Mouse (Mus musculus): ENCODE measurements at regions not wholly inside any gene's neighbourhood (a gene's known extent, or its start where the extent isn't known, plus 50 kb on each side); places are given as distances from the start of the nearest gene placed in this dataset.
"Not testable (repeated sequence)": the region's sequence is repeated elsewhere in the genome, so short reads cannot be mapped to it uniquely, and the experiment has no call there.

DNA sequence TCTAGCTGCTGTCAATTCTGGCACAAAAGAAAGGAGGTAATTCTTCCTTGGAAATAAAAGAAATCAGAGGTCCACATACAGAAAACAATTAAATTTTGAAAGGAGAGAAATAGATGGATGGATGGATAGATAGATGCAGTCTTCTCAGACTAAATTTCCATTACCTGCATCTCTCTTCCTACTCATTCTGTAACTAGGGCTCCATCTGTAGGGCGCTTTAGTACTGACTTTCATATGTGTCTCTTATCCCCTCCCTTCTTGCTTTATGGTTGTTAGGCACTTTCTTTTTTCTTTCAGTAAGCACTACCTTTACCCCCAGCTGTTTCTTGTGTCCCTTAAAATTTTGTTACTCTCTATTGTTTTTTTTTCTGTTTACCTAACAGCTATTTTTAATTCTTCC is 72.9 kb upstream of the Olfr1324 start:
- no peak for DNase-seq

DNA sequence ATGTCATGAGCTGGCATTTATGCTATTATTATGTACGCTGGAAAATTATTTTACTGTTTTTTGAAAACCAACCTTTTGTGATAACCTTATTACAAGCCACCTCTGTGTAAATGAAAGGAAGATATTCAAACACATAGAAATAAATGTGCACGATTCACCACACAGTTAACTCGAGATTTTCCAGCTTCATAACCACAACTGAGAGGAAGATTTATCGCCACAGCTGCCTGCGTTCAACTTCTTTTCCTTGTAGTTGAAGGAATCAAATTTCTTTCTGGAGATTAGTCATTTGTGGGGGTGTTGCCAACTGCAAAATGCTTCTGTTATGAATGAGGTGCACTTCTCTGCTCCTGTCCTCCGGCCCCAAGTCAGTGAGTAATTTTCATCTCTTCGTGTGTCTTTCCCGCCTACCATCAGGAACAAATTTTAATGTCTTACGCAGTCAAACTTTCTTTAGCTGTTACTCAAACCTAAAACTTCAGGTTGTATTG is 62.2 kb upstream of the Olfr1324 start:
- DNase-seq, result not testable (repeated sequence)
